Mouse (Mus musculus): ENCODE results near the gene Plcb1.

GRCm38 (mm10) chr2:135492777-135493176, 706.9 kb downstream of the Plcb1 start:
- TF ChIP-seq CTCF (IDR thresholded peaks at IDR 0.05; ENCODE audit: extremely low read depth, insufficient read depth, low read length) (no peak), POLR2A (IDR thresholded peaks at IDR 0.05; ENCODE audit: extremely low read depth, insufficient read depth, low read length) (no peak)
